Mouse (Mus musculus): ENCODE measurements at regions not wholly inside any gene's neighbourhood (a gene's known extent, or its start where the extent isn't known, plus 50 kb on each side); places are given as distances from the start of the nearest gene placed in this dataset.

- no peak for TF ChIP-seq POLR2A (IDR thresholded peaks at IDR 0.05; ENCODE audit: low read depth, low read length)
- no peak for TF ChIP-seq CTCF (conservative IDR thresholded peaks at IDR 0.05; ENCODE audit: insufficient read depth, insufficient read length, low read depth, low read length)
Observed at GRCm38 (mm10) chr14:46223008-46223407, 156.2 kb upstream of the Gm15217 start.

Measured in kidney, adult 2 months (tissue).